Mouse (Mus musculus): ENCODE results near the gene Rita1. TPM values are rescaled to one million over a fixed set of nuclear protein-coding genes. Genes with fewer than 3 reads are reported as not detected.
A peak's percentile ranks its signal among the peaks of the same experiment; 100 is the strongest.

Rita1 gene
- polyA plus RNA-seq, 1 experiment from 2014 or later, result 9.3 TPM

GRCm38 (mm10) chr5:120560616-120561311 lies 51.6 kb downstream of the Rita1 start:
- 0 out of 2 replicates have a peak overlapping the region, but pooled peaks have one; percentile 2 for H3K4me2 ChIP-seq (replicated peaks; ENCODE audit: low read depth, low read length)
- H3K9ac ChIP-seq (ENCODE audit: low read depth, low read length), result 0 out of 2 replicates have a peak overlapping the region, but pooled peaks have one; percentile 1
- no peak overlapping the region for H3K4me3 ChIP-seq (ENCODE audit: low read depth, low read length)
- H3K9me3 ChIP-seq (ENCODE audit: control insufficient read depth, low read length), result no peaks in the 10 kb centered on the region
- peaks cover 20% of the 10 kb centered on the region for H3K4me1 ChIP-seq (replicated peaks; ENCODE audit: control insufficient read depth, insufficient read depth, low read length)
- H3K27ac ChIP-seq (ENCODE audit: low read depth, low read length), result peak overlapping the region; percentile 67
- ATAC-seq (ENCODE audit: low FRiP score) (peak; percentile 55), DNase-seq (ENCODE audit: low spot score) (peak; percentile 56)
- H3K27me3 ChIP-seq (ENCODE audit: control insufficient read depth, insufficient read depth, low read length), result no peaks in the 10 kb centered on the region
- WGBS, result 11% methylated on average over 16 of the region's 16 CpGs
- H3K36me3 ChIP-seq (ENCODE audit: control insufficient read depth, insufficient read depth, low read length), result no peaks in the 10 kb centered on the region

GRCm38 (mm10) chr5:120560129-120560615 lies 52.2 kb downstream of the Rita1 start:
- H3K4me1 ChIP-seq (replicated peaks; ENCODE audit: control insufficient read depth, insufficient read depth, low read length), result peaks cover 16% of the 10 kb centered on the region
- no peaks in the 10 kb centered on the region for H3K9me3 ChIP-seq (ENCODE audit: control insufficient read depth, low read length)
- H3K36me3 ChIP-seq (ENCODE audit: control insufficient read depth, insufficient read depth, low read length), result no peaks in the 10 kb centered on the region
- H3K27ac ChIP-seq (ENCODE audit: low read depth, low read length), result peak overlapping the region; percentile 67
- no peak overlapping the region for H3K4me3 ChIP-seq (ENCODE audit: low read depth, low read length)
- 63% methylated on average over 9 of the region's 9 CpGs for WGBS
- H3K27me3 ChIP-seq (ENCODE audit: control insufficient read depth, insufficient read depth, low read length), result no peaks in the 10 kb centered on the region
- H3K9ac ChIP-seq (ENCODE audit: low read depth, low read length), result no peak overlapping the region
- no peak overlapping the region for H3K4me2 ChIP-seq (replicated peaks; ENCODE audit: low read depth, low read length)
- ATAC-seq (ENCODE audit: low FRiP score) (no peak), DNase-seq (ENCODE audit: low spot score) (no peak)

- no peak overlapping the region for H3K27ac ChIP-seq (ENCODE audit: low read depth, low read length)
- WGBS, result 72% methylated on average over 14 of the region's 14 CpGs
- ATAC-seq (ENCODE audit: low FRiP score) (no peak), DNase-seq (ENCODE audit: low spot score) (no peak)
- H3K36me3 ChIP-seq (ENCODE audit: control insufficient read depth, insufficient read depth, low read length), result no peaks in the 10 kb centered on the region
- peaks cover 14% of the 10 kb centered on the region for H3K4me1 ChIP-seq (replicated peaks; ENCODE audit: control insufficient read depth, insufficient read depth, low read length)
- no peak overlapping the region for H3K4me3 ChIP-seq (ENCODE audit: low read depth, low read length)
- no peak overlapping the region for H3K4me2 ChIP-seq (replicated peaks; ENCODE audit: low read depth, low read length)
- H3K27me3 ChIP-seq (ENCODE audit: control insufficient read depth, insufficient read depth, low read length), result no peaks in the 10 kb centered on the region
- H3K9me3 ChIP-seq (ENCODE audit: control insufficient read depth, low read length), result no peaks in the 10 kb centered on the region
- no peak overlapping the region for H3K9ac ChIP-seq (ENCODE audit: low read depth, low read length)
Measured at GRCm38 (mm10) chr5:120558762-120559161, 53.6 kb downstream of the Rita1 start.

GRCm38 (mm10) chr5:120558041-120558440 lies 54.3 kb downstream of the Rita1 start:
- H3K4me3 ChIP-seq (ENCODE audit: low read depth, low read length), result no peak overlapping the region
- H3K9ac ChIP-seq (ENCODE audit: low read depth, low read length), result no peak overlapping the region
- no peak overlapping the region for H3K4me2 ChIP-seq (replicated peaks; ENCODE audit: low read depth, low read length)
- ATAC-seq (ENCODE audit: low FRiP score) (no peak), DNase-seq (ENCODE audit: low spot score) (no peak)
- 72% methylated on average over 8 of the region's 8 CpGs for WGBS
- no peak overlapping the region for H3K27ac ChIP-seq (ENCODE audit: low read depth, low read length)
- H3K27me3 ChIP-seq (ENCODE audit: control insufficient read depth, insufficient read depth, low read length), result no peaks in the 10 kb centered on the region
- no peaks in the 10 kb centered on the region for H3K36me3 ChIP-seq (ENCODE audit: control insufficient read depth, insufficient read depth, low read length)
- no peaks in the 10 kb centered on the region for H3K9me3 ChIP-seq (ENCODE audit: control insufficient read depth, low read length)
- peaks cover 10% of the 10 kb centered on the region for H3K4me1 ChIP-seq (replicated peaks; ENCODE audit: control insufficient read depth, insufficient read depth, low read length)

- DNase-seq (ENCODE audit: low spot score) (no peak), ATAC-seq (ENCODE audit: low FRiP score) (no peak)
- H3K9me3 ChIP-seq (ENCODE audit: control insufficient read depth, low read length), result no peaks in the 10 kb centered on the region
- WGBS, result 84% methylated on average over 24 of the region's 24 CpGs
- no peaks in the 10 kb centered on the region for H3K36me3 ChIP-seq (ENCODE audit: control insufficient read depth, insufficient read depth, low read length)
- no peak overlapping the region for H3K4me3 ChIP-seq (ENCODE audit: low read depth, low read length)
- no peak overlapping the region for H3K4me2 ChIP-seq (replicated peaks; ENCODE audit: low read depth, low read length)
- no peak overlapping the region for H3K27ac ChIP-seq (ENCODE audit: low read depth, low read length)
- H3K27me3 ChIP-seq (ENCODE audit: control insufficient read depth, insufficient read depth, low read length), result no peaks in the 10 kb centered on the region
- H3K4me1 ChIP-seq (replicated peaks; ENCODE audit: control insufficient read depth, insufficient read depth, low read length), result peaks cover 8% of the 10 kb centered on the region
- H3K9ac ChIP-seq (ENCODE audit: low read depth, low read length), result no peak overlapping the region
Measured at GRCm38 (mm10) chr5:120555871-120556270, 56.5 kb downstream of the Rita1 start.

- Histone ChIP-seq H3K4me2 (replicated peaks; ENCODE audit: low read depth, low read length) (no peak overlapping the region), H3K36me3 (ENCODE audit: control insufficient read depth, insufficient read depth, low read length) (no peaks in the 10 kb centered on the region), H3K9me3 (ENCODE audit: control insufficient read depth, low read length) (no peaks in the 10 kb centered on the region), H3K4me3 (ENCODE audit: low read depth, low read length) (no peak overlapping the region), H3K9ac (ENCODE audit: low read depth, low read length) (no peak overlapping the region), H3K27me3 (ENCODE audit: control insufficient read depth, insufficient read depth, low read length) (no peaks in the 10 kb centered on the region), H3K4me1 (replicated peaks; ENCODE audit: control insufficient read depth, insufficient read depth, low read length) (no peaks in the 10 kb centered on the region), H3K27ac (ENCODE audit: low read depth, low read length) (no peak overlapping the region)
- DNase-seq (ENCODE audit: low spot score), result no peak
- 99% methylated on average over 4 of the region's 5 CpGs for WGBS
- ATAC-seq (ENCODE audit: low FRiP score), result no peak
Measured at GRCm38 (mm10) chr5:120550673-120551072, 61.7 kb downstream of the Rita1 start.

GRCm38 (mm10) chr5:120550137-120550536 lies 62.3 kb downstream of the Rita1 start:
- WGBS, result 79% methylated on average over 5 of the region's 5 CpGs
- no peak overlapping the region for H3K27ac ChIP-seq (ENCODE audit: low read depth, low read length)
- H3K4me2 ChIP-seq (replicated peaks; ENCODE audit: low read depth, low read length), result no peak overlapping the region
- no peaks in the 10 kb centered on the region for H3K9me3 ChIP-seq (ENCODE audit: control insufficient read depth, low read length)
- no peak for DNase-seq (ENCODE audit: low spot score)
- ATAC-seq (ENCODE audit: low FRiP score), result no peak
- H3K4me1 ChIP-seq (replicated peaks; ENCODE audit: control insufficient read depth, insufficient read depth, low read length), result no peaks in the 10 kb centered on the region
- H3K36me3 ChIP-seq (ENCODE audit: control insufficient read depth, insufficient read depth, low read length), result no peaks in the 10 kb centered on the region
- no peak overlapping the region for H3K4me3 ChIP-seq (ENCODE audit: low read depth, low read length)
- H3K27me3 ChIP-seq (ENCODE audit: control insufficient read depth, insufficient read depth, low read length), result no peaks in the 10 kb centered on the region
- H3K9ac ChIP-seq (ENCODE audit: low read depth, low read length), result no peak overlapping the region

- Histone ChIP-seq H3K4me2 (replicated peaks; ENCODE audit: low read depth, low read length) (no peak overlapping the region), H3K4me3 (ENCODE audit: low read depth, low read length) (no peak overlapping the region), H3K27ac (ENCODE audit: low read depth, low read length) (no peak overlapping the region), H3K9ac (ENCODE audit: low read depth, low read length) (no peak overlapping the region), H3K9me3 (ENCODE audit: control insufficient read depth, low read length) (no peaks in the 10 kb centered on the region), H3K4me1 (replicated peaks; ENCODE audit: control insufficient read depth, insufficient read depth, low read length) (no peaks in the 10 kb centered on the region), H3K27me3 (ENCODE audit: control insufficient read depth, insufficient read depth, low read length) (no peaks in the 10 kb centered on the region), H3K36me3 (ENCODE audit: control insufficient read depth, insufficient read depth, low read length) (no peaks in the 10 kb centered on the region)
- 65% methylated on average over 11 of the region's 11 CpGs for WGBS
- ATAC-seq (ENCODE audit: low FRiP score) (no peak), DNase-seq (ENCODE audit: low spot score) (no peak)
Measured at GRCm38 (mm10) chr5:120548236-120548850, 64.0 kb downstream of the Rita1 start.
